Mouse (Mus musculus) lung, adult 2 months (tissue): ENCODE data around the gene Gabpb2. TPM values are rescaled to one million over a fixed set of nuclear protein-coding genes. Genes with fewer than 3 reads are reported as not detected.

Experiments used
- DNase-seq: peaks from one replicate; pipeline ENCODE4 v3.0.0; 2022
- H3K4me1 ChIP-seq: fragments of 200-500 bp; 2 replicates; pipeline ENCODE4 v1.6.1; 2011; ENCODE audit warnings: low read length; ENCODE audit not compliant: control insufficient read depth, insufficient read depth
- H3K4me3 ChIP-seq: fragments of 200-500 bp; replicated peaks from 2 replicates; pipeline ENCODE3; 2011; ENCODE audit warnings: low read depth, mild to moderate bottlenecking, control low read depth, low read length; ENCODE audit errors: extremely low read depth
- CTCF ChIP-seq: fragments of 200-500 bp; IDR thresholded peaks from 2 replicates; pipeline ENCODE4 v1.5.1; 2011; ENCODE audit warnings: mild to moderate bottlenecking, low read length, control low read depth; ENCODE audit not compliant: insufficient read depth
- POLR2A ChIP-seq: fragments of 200-500 bp; IDR thresholded peaks from 2 replicates; pipeline ENCODE4 v1.6.1; 2011; ENCODE audit warnings: low read depth, mild to moderate bottlenecking, control low read depth, low read length, borderline replicate concordance; ENCODE audit errors: extremely low read depth
- WGBS: fragments of 180-500 bp; shearing (Covaris S2); methylation state at CpG from one replicate; pipeline ENCODE4 v1.1.7; 2018; 5-methylcytosine and 5-hydroxymethylcytosine counted together
- polyA plus RNA-seq: library from polyadenylated mRNA; depleted of rRNA; stranded (reverse); fragments of >200 nt; gene quantifications from 2 replicates; pipeline ENCODE4 v1.2.3, GENCODE M21; 2012

The Gabpb2 gene
- polyA plus RNA-seq, 1 experiment, result 17.3 TPM

- H3K4me3 ChIP-seq, result no peak overlapping the region
- no peak for TF ChIP-seq POLR2A
- TF ChIP-seq CTCF, result no peak
- 59% methylated on average over 5 of the region's 5 CpGs for WGBS
Observed at GRCm38 (mm10) chr3:95246465-95247231, 28.9 kb upstream of the Gabpb2 start.

GRCm38 (mm10) chr3:95243086-95243485, 25.4 kb upstream of the Gabpb2 start:
- no peak for TF ChIP-seq POLR2A
- no peak for TF ChIP-seq CTCF
- WGBS, result 72% methylated on average over 2 of the region's 2 CpGs
- H3K4me1 ChIP-seq, result no peaks in the 10 kb centered on the region; the same call in 1 of the 2 replicates
- no peak overlapping the region for H3K4me3 ChIP-seq
- DNase-seq, result no peak

More at GRCm38 (mm10) chr3:95246465-95247231, 28.9 kb upstream of the Gabpb2 start:
- no peak for DNase-seq
- H3K4me1 ChIP-seq, result no peaks in the 10 kb centered on the region

- no peak for TF ChIP-seq CTCF
- TF ChIP-seq POLR2A, result no peak
- 72% methylated on average over 7 of the region's 7 CpGs for WGBS
- DNase-seq, result no peak
- Histone ChIP-seq H3K4me3 (no peak within 1 kb of the TSS), H3K4me1 (no peaks in the 10 kb centered on the region; the same call in 1 of the 2 replicates)
Observed at GRCm38 (mm10) chr3:95241498-95241897, 23.8 kb upstream of the Gabpb2 start, which contains the start of gene Gm128. Gene Gm128, minus strand, starts transcription at chr3:95241598.

- no peak for TF ChIP-seq CTCF
- TF ChIP-seq POLR2A, result no peak
- Histone ChIP-seq H3K4me1 (no peaks in the 10 kb centered on the region; the same call in 1 of the 2 replicates), H3K4me3 (no peak overlapping the region)
- WGBS, result 41% methylated on average over 17 of the region's 17 CpGs
- DNase-seq, result no peak
Observed at GRCm38 (mm10) chr3:95240900-95241299, 23.2 kb upstream of the Gabpb2 start.

- WGBS, result 84% methylated on average over 12 of the region's 12 CpGs
- no peaks in the 10 kb centered on the region; the same call in 1 of the 2 replicates for H3K4me1 ChIP-seq
- DNase-seq, result no peak
- no peak overlapping the region for H3K4me3 ChIP-seq
- TF ChIP-seq CTCF (no peak), POLR2A (no peak)
Observed at GRCm38 (mm10) chr3:95239971-95240370, 22.3 kb upstream of the Gabpb2 start.

GRCm38 (mm10) chr3:95239022-95239421, 21.3 kb upstream of the Gabpb2 start:
- 66% methylated on average over 6 of the region's 6 CpGs for WGBS
- Histone ChIP-seq H3K4me3 (no peak overlapping the region), H3K4me1 (no peaks in the 10 kb centered on the region; the same call in 1 of the 2 replicates)
- no peak for DNase-seq
- TF ChIP-seq POLR2A (no peak), CTCF (no peak)

- no peak for DNase-seq
- H3K4me3 ChIP-seq, result no peak overlapping the region
- peaks cover under 1% of the 10 kb centered on the region; the same call in 1 of the 2 replicates for H3K4me1 ChIP-seq
- no peak for TF ChIP-seq CTCF
- no peak for TF ChIP-seq POLR2A
- WGBS, result 52% methylated on average over 8 of the region's 8 CpGs
Observed at GRCm38 (mm10) chr3:95237541-95238099, 19.9 kb upstream of the Gabpb2 start.

GRCm38 (mm10) chr3:95235386-95236301, 17.9 kb upstream of the Gabpb2 start:
- WGBS, result 84% methylated on average over 23 of the region's 23 CpGs
- TF ChIP-seq POLR2A (no peak), CTCF (no peak)
- no peak for DNase-seq
- Histone ChIP-seq H3K4me1 (peaks cover 14% of the 10 kb centered on the region), H3K4me3 (no peak overlapping the region)
